Mouse (Mus musculus): Measurements from ENCODE around the gene Rap2c.

Rap2c gene

GRCm38 (mm10) chrX:50968157-50968932, 49.5 kb downstream of the Rap2c start:
- no peak for DNase-seq (ENCODE audit: low spot score)

GRCm38 (mm10) chrX:50965157-50965556, 52.7 kb downstream of the Rap2c start:
- no peak for DNase-seq (ENCODE audit: low spot score)

- DNase-seq (ENCODE audit: low spot score) = no peak
These were observed 54.9 kb downstream of the Rap2c start for GRCm38 (mm10) chrX:50962955-50963354.
